Mouse (Mus musculus) embryonic facial prominence, embryonic 14.5 days (tissue): ENCODE measurements around the gene Tnnt1. TPM values are rescaled to one million over a fixed set of nuclear protein-coding genes. Genes with fewer than 3 reads are reported as not detected.
"Not testable (repeated sequence)": the region's sequence is repeated elsewhere in the genome, so short reads cannot be mapped to it uniquely, and the experiment has no call there.

Source experiments
- ATAC-seq: fragments of 200-750 bp; cut with Nextera tagmentation; 2 replicates; pipeline ENCODE4 v1.8.0; 2017; ENCODE audit warnings: low read depth, moderate number of reproducible peaks, moderate TSS enrichment
- DNase-seq: peaks from one replicate; pipeline ENCODE4 v3.0.0-alpha.2; 2015; ENCODE audit warnings: low spot score
- H3K27ac ChIP-seq: fragments of 300-500 bp; sonication (generic); replicated peaks from 2 replicates; pipeline ENCODE4 v1.5.1; 2014; ENCODE audit warnings: low read depth, mild to moderate bottlenecking, low read length, moderate library complexity
- H3K27me3 ChIP-seq: fragments of 300-500 bp; sonication (generic); replicated peaks from 2 replicates; pipeline ENCODE4 v1.6.1; 2014; ENCODE audit warnings: low read length; ENCODE audit not compliant: control insufficient read depth, insufficient read depth
- H3K36me3 ChIP-seq: fragments of 300-500 bp; sonication (generic); 2 replicates; pipeline ENCODE4 v1.6.1; 2014; ENCODE audit warnings: low read length, mixed read lengths; ENCODE audit not compliant: control insufficient read depth, insufficient read depth
- H3K4me1 ChIP-seq: fragments of 300-500 bp; sonication (generic); 2 replicates; pipeline ENCODE4 v1.6.1; 2014; ENCODE audit warnings: antibody characterized with exemption, low read length; ENCODE audit not compliant: control insufficient read depth, insufficient read depth
- H3K4me2 ChIP-seq: fragments of 300-500 bp; sonication (generic); 2 replicates; pipeline ENCODE4 v1.6.1; 2014; ENCODE audit warnings: low read depth, mild to moderate bottlenecking, low read length, moderate library complexity, mixed read lengths
- H3K4me3 ChIP-seq: fragments of 300-500 bp; sonication (generic); 2 replicates; pipeline ENCODE4 v1.5.1; 2014; ENCODE audit warnings: low read depth, mild to moderate bottlenecking, low read length
- H3K9ac ChIP-seq: fragments of 300-500 bp; sonication (generic); 2 replicates; pipeline ENCODE4 v1.6.1; 2014; ENCODE audit warnings: low read depth, mild to moderate bottlenecking, low read length, moderate library complexity, mixed read lengths
- H3K9me3 ChIP-seq: fragments of 300-500 bp; sonication (generic); 2 replicates; pipeline ENCODE4 v1.6.1; 2016; ENCODE audit warnings: low read length; ENCODE audit not compliant: control insufficient read depth
- WGBS: fragments of 180-500 bp; shearing (Covaris S2); extraction: QIAGEN DNeasy Blood & Tissue Kit; methylation state at CpG from one replicate; pipeline ENCODE4 v1.1.7; 2014; 5-methylcytosine and 5-hydroxymethylcytosine counted together
- polyA plus RNA-seq: library from polyadenylated mRNA; unstranded; fragments of >200 nt; fragmentation: Nextera tagmentation; extraction: Ambion mirVana; gene quantifications from 2 replicates; pipeline ENCODE4 v1.2.1, GENCODE M21; 2014

Gene Tnnt1
- polyA plus RNA-seq, 1 experiment from 2014 or later = 459 TPM

- H3K4me3 ChIP-seq, H3K4me2 ChIP-seq, H3K27ac ChIP-seq, H3K27me3 ChIP-seq, H3K9me3 ChIP-seq, H3K9ac ChIP-seq, H3K36me3 ChIP-seq, ATAC-seq: not testable (repeated sequence)
- DNase-seq = peak; percentile 62
- peaks cover 10% of the 10 kb centered on the region; the same call in 1 of the 2 replicates for H3K4me1 ChIP-seq
- WGBS = 71% methylated on average over 15 of the region's 15 CpGs
Observed at GRCm38 (mm10) chr7:4524212-4524922, 8.2 kb upstream of the Tnnt1 start, which contains the start of gene Tnni3. Tnni3 (minus strand) TSS chr7:4524229.

GRCm38 (mm10) chr7:4523205-4524130, 7.3 kb upstream of the Tnnt1 start:
- 89% methylated on average over 31 of the region's 33 CpGs for WGBS
- Histone ChIP-seq H3K4me3 (no peak overlapping the region), H3K9ac (no peak overlapping the region), H3K27me3 (no peaks in the 10 kb centered on the region), H3K4me1 (peaks cover 10% of the 10 kb centered on the region; the same call in 1 of the 2 replicates), H3K36me3 (no peaks in the 10 kb centered on the region), H3K4me2 (no peak overlapping the region), H3K27ac (no peak overlapping the region), H3K9me3 (no peaks in the 10 kb centered on the region)
- ATAC-seq = no peak
- no peak for DNase-seq

DNA sequence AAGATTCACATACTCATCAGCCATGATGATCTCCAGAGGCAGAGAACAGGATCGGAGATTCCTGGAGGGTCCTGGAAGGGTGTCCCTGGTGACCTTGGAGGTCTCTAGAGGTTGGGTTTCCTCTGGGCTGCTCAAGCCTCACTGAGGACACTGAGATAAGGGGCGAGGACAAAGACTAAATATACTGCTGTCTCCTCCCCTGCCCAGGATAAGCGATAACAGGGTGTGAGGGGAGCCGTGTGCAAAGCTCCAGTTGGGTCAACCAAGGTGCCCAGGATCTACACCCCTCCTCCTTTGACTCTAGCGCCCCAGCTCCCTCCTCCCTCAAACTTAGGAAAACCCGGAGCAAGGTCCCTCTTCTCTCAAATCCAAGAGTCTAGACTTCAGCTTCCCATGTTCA, 6.1 kb upstream of the Tnnt1 start:
- H3K4me3 ChIP-seq = no peak overlapping the region
- WGBS = 75% methylated on average over 5 of the region's 6 CpGs
- no peaks in the 10 kb centered on the region for H3K27me3 ChIP-seq
- H3K27ac ChIP-seq = no peak overlapping the region
- ATAC-seq (no peak), DNase-seq (no peak)
- peaks cover 10% of the 10 kb centered on the region; the same call in 1 of the 2 replicates for H3K4me1 ChIP-seq
- H3K9me3 ChIP-seq = no peaks in the 10 kb centered on the region
- no peaks in the 10 kb centered on the region for H3K36me3 ChIP-seq
- H3K4me2 ChIP-seq = no peak overlapping the region
- no peak overlapping the region for H3K9ac ChIP-seq

DNA sequence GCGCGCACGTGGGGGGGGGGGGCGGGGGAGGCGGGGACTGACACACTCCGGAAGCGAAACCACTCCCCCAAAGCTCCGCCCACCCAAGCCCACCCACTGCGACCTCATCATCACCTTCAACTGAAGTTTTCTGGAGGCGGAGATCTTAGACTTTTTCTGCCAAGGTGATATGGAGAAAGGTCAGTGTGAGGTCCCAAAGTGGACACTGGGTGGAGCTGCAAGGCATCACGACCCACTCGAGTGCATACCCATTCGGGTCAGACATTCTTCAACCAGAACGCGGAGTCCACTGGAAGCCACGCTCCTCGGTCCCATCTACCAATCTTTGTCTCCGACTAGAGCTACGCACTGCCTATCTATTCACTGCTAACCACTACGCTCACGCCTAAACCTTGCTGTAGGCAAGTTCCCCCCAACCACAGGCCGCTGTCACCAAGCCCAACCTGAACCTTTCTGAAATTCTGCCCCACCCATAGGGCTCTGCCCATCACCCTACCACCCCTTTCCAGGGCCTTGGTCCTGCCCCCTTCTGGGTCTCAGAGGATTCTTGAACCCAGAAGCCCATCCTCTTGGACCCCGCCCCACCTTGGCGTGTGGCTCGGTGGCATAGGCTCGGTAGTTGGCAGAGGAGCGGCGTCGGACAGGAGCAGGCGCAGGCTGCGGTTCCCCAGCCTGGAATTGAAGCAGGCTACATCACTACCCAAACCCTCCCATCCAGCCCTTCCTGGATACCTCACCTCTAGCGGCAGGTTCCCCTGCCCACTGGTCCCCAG, 5.2 kb upstream of the Tnnt1 start:
- no peak for DNase-seq
- WGBS = 31% methylated on average over 32 of the region's 32 CpGs
- H3K36me3 ChIP-seq = no peaks in the 10 kb centered on the region
- H3K4me3 ChIP-seq = peak overlapping the region; percentile 18
- no peaks in the 10 kb centered on the region for H3K27me3 ChIP-seq
- peak overlapping the region; percentile 52 for H3K9ac ChIP-seq
- no peak overlapping the region for H3K27ac ChIP-seq
- ATAC-seq = no peak
- peaks cover 5% of the 10 kb centered on the region; the same call in 1 of the 2 replicates for H3K4me1 ChIP-seq
- H3K9me3 ChIP-seq = no peaks in the 10 kb centered on the region
- peak overlapping the region; percentile 56 for H3K4me2 ChIP-seq

- Histone ChIP-seq H3K4me2 (no peak overlapping the region), H3K36me3 (no peaks in the 10 kb centered on the region), H3K4me1 (peaks cover 9% of the 10 kb centered on the region; the same call in 1 of the 2 replicates), H3K27me3 (no peaks in the 10 kb centered on the region), H3K4me3 (no peak overlapping the region), H3K9me3 (no peaks in the 10 kb centered on the region), H3K9ac (no peak overlapping the region), H3K27ac (no peak overlapping the region)
- DNase-seq = no peak
- no peak for ATAC-seq
- WGBS = 77% methylated on average over 1 of the region's 1 CpGs
Observed at GRCm38 (mm10) chr7:4518487-4518886, 2.3 kb upstream of the Tnnt1 start.

- DNase-seq = peak; percentile 43
- Histone ChIP-seq H3K9me3 (no peaks in the 10 kb centered on the region), H3K9ac (0 out of 2 replicates have a peak overlapping the region, but pooled peaks have one; percentile 37), H3K4me3 (peak overlapping the region; percentile 15; the same call in 1 of the 2 replicates), H3K4me1 (peaks cover 8% of the 10 kb centered on the region; the same call in 1 of the 2 replicates), H3K36me3 (no peaks in the 10 kb centered on the region), H3K27ac (peak overlapping the region; percentile 68; the same call in 1 of the 2 replicates), H3K27me3 (no peaks in the 10 kb centered on the region), H3K4me2 (peak overlapping the region; percentile 15; the same call in 1 of the 2 replicates)
- 55% methylated on average over 4 of the region's 6 CpGs for WGBS
- peak; percentile 19; the same call in 1 of the 2 replicates for ATAC-seq
Observed at GRCm38 (mm10) chr7:4515853-4516252, 329 bp downstream of the Tnnt1 start.

- Histone ChIP-seq H3K4me2 (peak overlapping the region; percentile 27), H3K9ac (no peak overlapping the region), H3K27ac (peak overlapping the region; percentile 68), H3K4me3 (peak overlapping the region; percentile 15), H3K36me3 (no peaks in the 10 kb centered on the region), H3K27me3 (no peaks in the 10 kb centered on the region), H3K9me3 (no peaks in the 10 kb centered on the region), H3K4me1 (peaks cover 8% of the 10 kb centered on the region; the same call in 1 of the 2 replicates)
- DNase-seq (peak; percentile 81), ATAC-seq (peak; percentile 63)
- 42% methylated on average over 6 of the region's 6 CpGs for WGBS
Observed at GRCm38 (mm10) chr7:4513829-4514712, 2.1 kb downstream of the Tnnt1 start.
